Mouse (Mus musculus): ENCODE data around the gene Brsk1. TPM values are rescaled to one million over a fixed set of nuclear protein-coding genes. Genes with fewer than 3 reads are reported as not detected.

Brsk1 gene
- total RNA-seq, 2 experiments from 2014 or later, result 2.5 to 3.8 TPM

- intact Hi-C loops (cut with DNase I), result no loop called here
- no peak for DNase-seq
Observed at GRCm38 (mm10) chr7:4731090-4731489, 40.7 kb downstream of the Brsk1 start.

- DNase-seq, result no peak
- intact Hi-C loops (cut with DNase I), result no loop called here
Observed at GRCm38 (mm10) chr7:4732968-4733392, 42.6 kb downstream of the Brsk1 start.

- DNase-seq, result peak in 1 of 2 experiments; percentile 11
- intact Hi-C loops (cut with DNase I), result no loop called here
Observed at GRCm38 (mm10) chr7:4739041-4739543, 48.7 kb downstream of the Brsk1 start.

- intact Hi-C loops (cut with DNase I), result loop anchor here (2.0 kb wide), 2 partner anchors 53 to 55 kb away; partner anchors contain the start of genes Hspbp1 and Rpl28
- peak; percentile 99 to 100 for DNase-seq
Observed at GRCm38 (mm10) chr7:4739544-4740275, 49.3 kb downstream of the Brsk1 start, which contains the start of gene Kmt5c. TSS of gene Kmt5c (plus strand) at chr7:4740115.

GRCm38 (mm10) chr7:4740309-4740727 is 49.9 kb downstream of the Brsk1 start:
- intact Hi-C loops (cut with DNase I), result loop anchor here (2.0 kb wide), 2 partner anchors 52 to 56 kb away; partner anchors contain the start of genes Hspbp1 and Rpl28
- DNase-seq, result no peak

- peak; percentile 76 to 80 for DNase-seq
- intact Hi-C loops (cut with DNase I), result loop anchor here (2.0 kb wide), 2 partner anchors 52 to 56 kb away; partner anchors contain the start of genes Hspbp1 and Rpl28
Observed at GRCm38 (mm10) chr7:4741151-4741550, 50.7 kb downstream of the Brsk1 start.

- DNase-seq, result no peak
- intact Hi-C loops (cut with DNase I), result loop anchor here (2.0 kb wide), 2 partner anchors 51 to 57 kb away; partner anchors contain the start of genes Hspbp1 and Rpl28
Observed at GRCm38 (mm10) chr7:4741672-4742481, 51.5 kb downstream of the Brsk1 start.

- intact Hi-C loops (cut with DNase I), result no loop called here
- no peak for DNase-seq
Observed at GRCm38 (mm10) chr7:4742482-4742819, 52.0 kb downstream of the Brsk1 start.

GRCm38 (mm10) chr7:4743354-4743753 is 53.0 kb downstream of the Brsk1 start:
- intact Hi-C loops (cut with DNase I), result no loop called here
- no peak for DNase-seq

- no peak for DNase-seq
- intact Hi-C loops (cut with DNase I), result no loop called here
Observed at GRCm38 (mm10) chr7:4744886-4745285, 54.5 kb downstream of the Brsk1 start.

- DNase-seq, result no peak
- intact Hi-C loops (cut with DNase I), result no loop called here
Observed at GRCm38 (mm10) chr7:4746326-4746980, 56.0 kb downstream of the Brsk1 start.

GRCm38 (mm10) chr7:4747156-4747899 is 56.9 kb downstream of the Brsk1 start:
- no peak for DNase-seq
- intact Hi-C loops (cut with DNase I), result no loop called here

GRCm38 (mm10) chr7:4748321-4748720 is 57.9 kb downstream of the Brsk1 start:
- intact Hi-C loops (cut with DNase I), result no loop called here
- no peak for DNase-seq

GRCm38 (mm10) chr7:4749169-4749568 is 58.8 kb downstream of the Brsk1 start:
- no peak for DNase-seq
- intact Hi-C loops (cut with DNase I), result no loop called here

- intact Hi-C loops (cut with DNase I), result no loop called here
- DNase-seq, result peak; percentile 25 to 41
Observed at GRCm38 (mm10) chr7:4751971-4752820, 61.8 kb downstream of the Brsk1 start.

- DNase-seq, result peak; percentile 77 to 79
- intact Hi-C loops (cut with DNase I), result no loop called here
Observed at GRCm38 (mm10) chr7:4752821-4753570, 62.6 kb downstream of the Brsk1 start, which contains the start of gene Cox6b2. TSS of gene Cox6b2 (minus strand) at chr7:4753094.

- intact Hi-C loops (cut with DNase I), result loop anchor here (2.0 kb wide), 1 partner anchor 23 kb away; the partner anchor contains the start of genes Il11 and Tmem190
- no peak for DNase-seq
Observed at GRCm38 (mm10) chr7:4759670-4760069, 69.3 kb downstream of the Brsk1 start.
